Mouse (Mus musculus) heart, embryonic 11.5 days (tissue): ENCODE measurements around the gene C1qtnf5. TPM values are rescaled to one million over a fixed set of nuclear protein-coding genes. Genes with fewer than 3 reads are reported as not detected.

Experiments
- ATAC-seq: fragments of 200-750 bp; cut with Nextera tagmentation; replicated peaks from 2 replicates; pipeline ENCODE4 v1.8.0; 2017; ENCODE audit warnings: moderate library complexity; ENCODE audit not compliant: insufficient number of reproducible peaks, low FRiP score, low TSS enrichment
- H3K27ac ChIP-seq: fragments of 300-500 bp; sonication (generic); 2 replicates; pipeline ENCODE4 v1.5.1; 2014; ENCODE audit warnings: mild to moderate bottlenecking, low read depth, low read length
- H3K27me3 ChIP-seq: fragments of 300-500 bp; sonication (generic); 2 replicates; pipeline ENCODE4 v1.6.1; 2014; ENCODE audit warnings: mild to moderate bottlenecking, low read length, mixed read lengths; ENCODE audit not compliant: control insufficient read depth, insufficient read depth
- H3K36me3 ChIP-seq: fragments of 300-500 bp; sonication (generic); 2 replicates; pipeline ENCODE4 v1.6.1; 2014; ENCODE audit warnings: mild to moderate bottlenecking, low read length, moderate library complexity, mixed read lengths; ENCODE audit not compliant: control insufficient read depth, insufficient read depth
- H3K4me1 ChIP-seq: fragments of 300-500 bp; sonication (generic); 2 replicates; pipeline ENCODE4 v1.6.1; 2014; ENCODE audit warnings: low read length; ENCODE audit not compliant: control insufficient read depth, insufficient read depth
- H3K4me2 ChIP-seq: fragments of 300-500 bp; sonication (generic); 2 replicates; pipeline ENCODE4 v1.6.1; 2014; ENCODE audit warnings: mild to moderate bottlenecking, moderate library complexity
- H3K4me3 ChIP-seq: fragments of 300-500 bp; sonication (generic); 2 replicates; pipeline ENCODE4 v1.5.1; 2014; ENCODE audit warnings: low read depth, low read length
- H3K9ac ChIP-seq: fragments of 300-500 bp; sonication (generic); 2 replicates; pipeline ENCODE4 v1.6.1; 2014; ENCODE audit warnings: mild to moderate bottlenecking, low read depth, low read length, moderate library complexity
- H3K9me3 ChIP-seq: fragments of 300-500 bp; sonication (generic); replicated peaks from 2 replicates; pipeline ENCODE4 v1.6.1; 2016; ENCODE audit warnings: low read length; ENCODE audit not compliant: control insufficient read depth
- WGBS: fragments of 180-500 bp; shearing (Covaris S2); extraction: QIAGEN DNeasy Blood & Tissue Kit; methylation state at CpG from one replicate; pipeline ENCODE4 v1.1.7; 2014; ENCODE audit not compliant: insufficient replicate concordance; 5-methylcytosine and 5-hydroxymethylcytosine counted together
- polyA plus RNA-seq: library from polyadenylated mRNA; unstranded; fragments of >200 nt; fragmentation: Nextera tagmentation; extraction: Ambion mirVana; gene quantifications from 2 replicates; pipeline ENCODE4 v1.2.1, GENCODE M21; 2014

Gene C1qtnf5
- polyA plus RNA-seq, 1 experiment from 2014 or later, result 0.43 TPM

GRCm38 (mm10) chr9:44088877-44089608 lies 18.0 kb upstream of the C1qtnf5 start:
- Histone ChIP-seq H3K4me2 (peak overlapping the region; percentile 99), H3K36me3 (peaks cover 14% of the 10 kb centered on the region), H3K4me1 (peaks cover 44% of the 10 kb centered on the region), H3K27me3 (no peaks in the 10 kb centered on the region; the same call in 1 of the 2 replicates), H3K9ac (no peak overlapping the region), H3K4me3 (no peak overlapping the region), H3K9me3 (no peaks in the 10 kb centered on the region), H3K27ac (peak overlapping the region; percentile 88; the same call in 1 of the 2 replicates)
- no peak for ATAC-seq
- WGBS, result 34% methylated on average over 12 of the region's 12 CpGs

GRCm38 (mm10) chr9:44093612-44094503 lies 13.2 kb upstream of the C1qtnf5 start:
- whole genome bisulfite sequencing, result 38% methylated on average over 24 of the region's 24 CpGs
- no peaks in the 10 kb centered on the region for H3K9me3 ChIP-seq

GRCm38 (mm10) chr9:44094737-44095136 lies 12.3 kb upstream of the C1qtnf5 start:
- no peak overlapping the region for H3K27ac ChIP-seq

More at GRCm38 (mm10) chr9:44093612-44094503, 13.2 kb upstream of the C1qtnf5 start:
- Histone ChIP-seq H3K4me1 (peaks cover 25% of the 10 kb centered on the region), H3K27me3 (no peaks in the 10 kb centered on the region), H3K27ac (no peak overlapping the region), H3K4me2 (no peak overlapping the region), H3K36me3 (peaks cover 14% of the 10 kb centered on the region), H3K9ac (no peak overlapping the region), H3K4me3 (no peak overlapping the region)
- peak; percentile 34; the same call in 1 of the 2 replicates for ATAC-seq

GRCm38 (mm10) chr9:44095781-44096180 lies 11.3 kb upstream of the C1qtnf5 start:
- WGBS, result 90% methylated on average over 9 of the region's 9 CpGs
- ATAC-seq, result no peak
- peaks cover 14% of the 10 kb centered on the region for H3K4me1 ChIP-seq

More at GRCm38 (mm10) chr9:44094737-44095136, 12.3 kb upstream of the C1qtnf5 start:
- Histone ChIP-seq H3K4me2 (no peak overlapping the region), H3K4me3 (no peak overlapping the region), H3K27me3 (no peaks in the 10 kb centered on the region), H3K4me1 (peaks cover 16% of the 10 kb centered on the region), H3K36me3 (peaks cover 14% of the 10 kb centered on the region), H3K9me3 (no peaks in the 10 kb centered on the region), H3K9ac (no peak overlapping the region)
- 83% methylated on average over 3 of the region's 3 CpGs for WGBS
- no peak for ATAC-seq

GRCm38 (mm10) chr9:44096536-44096935 lies 10.5 kb upstream of the C1qtnf5 start:
- WGBS, result 23% methylated on average over 9 of the region's 9 CpGs
- peak overlapping the region; percentile 87 for H3K27ac ChIP-seq

More at GRCm38 (mm10) chr9:44095781-44096180, 11.3 kb upstream of the C1qtnf5 start:
- Histone ChIP-seq H3K4me3 (no peak overlapping the region), H3K27ac (peak overlapping the region; percentile 87), H3K36me3 (peaks cover 14% of the 10 kb centered on the region), H3K9me3 (no peaks in the 10 kb centered on the region), H3K9ac (no peak overlapping the region), H3K27me3 (no peaks in the 10 kb centered on the region), H3K4me2 (no peak overlapping the region)

GRCm38 (mm10) chr9:44101490-44101889 lies 5.6 kb upstream of the C1qtnf5 start, which contains the start of gene Mfrp:
TSS of gene Mfrp (plus strand) at chr9:44101729.
- H3K4me3 ChIP-seq, result no peak within 1 kb of the TSS
- H3K4me1 ChIP-seq, result peaks cover 7% of the 10 kb centered on the region
- no peak within 1 kb of the TSS for H3K4me2 ChIP-seq
- H3K36me3 ChIP-seq, result no peaks in the 10 kb centered on the region
- H3K27ac ChIP-seq, result no peak within 1 kb of the TSS; the same call in 1 of the 2 replicates
- 75% methylated on average over 9 of the region's 9 CpGs for WGBS
- no peak within 1 kb of the TSS for H3K9ac ChIP-seq
- H3K9me3 ChIP-seq, result no peaks in the 10 kb centered on the region
- ATAC-seq, result no peak
- H3K27me3 ChIP-seq, result no peaks in the 10 kb centered on the region

More at GRCm38 (mm10) chr9:44096536-44096935, 10.5 kb upstream of the C1qtnf5 start:
- Histone ChIP-seq H3K36me3 (peaks cover 9% of the 10 kb centered on the region), H3K9me3 (no peaks in the 10 kb centered on the region), H3K27me3 (no peaks in the 10 kb centered on the region), H3K4me1 (peaks cover 14% of the 10 kb centered on the region), H3K4me3 (no peak overlapping the region), H3K4me2 (no peak overlapping the region), H3K9ac (no peak overlapping the region)
- peak; percentile 24; the same call in 1 of the 2 replicates for ATAC-seq

- H3K9me3 ChIP-seq, result no peaks in the 10 kb centered on the region
- 88% methylated on average over 7 of the region's 7 CpGs for WGBS
- ATAC-seq, result no peak
- no peak overlapping the region for H3K4me3 ChIP-seq
- H3K4me1 ChIP-seq, result peaks cover 35% of the 10 kb centered on the region
- H3K4me2 ChIP-seq, result no peak overlapping the region
- H3K27me3 ChIP-seq, result no peaks in the 10 kb centered on the region
- H3K27ac ChIP-seq, result no peak overlapping the region
- no peak overlapping the region for H3K9ac ChIP-seq
- H3K36me3 ChIP-seq, result 0 out of 2 replicates have a peak, but pooled peaks cover 4% of the 10 kb centered on the region
Observed at GRCm38 (mm10) chr9:44104881-44105280, 2.2 kb upstream of the C1qtnf5 start.

GRCm38 (mm10) chr9:44105781-44106180 lies 1.3 kb upstream of the C1qtnf5 start:
- WGBS, result 87% methylated on average over 10 of the region's 10 CpGs
- Histone ChIP-seq H3K9ac (no peak overlapping the region), H3K9me3 (no peaks in the 10 kb centered on the region), H3K36me3 (0 out of 2 replicates have a peak, but pooled peaks cover 4% of the 10 kb centered on the region), H3K27ac (no peak overlapping the region), H3K4me2 (no peak overlapping the region), H3K27me3 (no peaks in the 10 kb centered on the region), H3K4me3 (no peak overlapping the region), H3K4me1 (peaks cover 42% of the 10 kb centered on the region)
- ATAC-seq, result no peak
